Mouse (Mus musculus) megakaryocyte, embryonic 14.5 days (primary cell): Measurements from ENCODE around the gene Fggy.

Experiments
- FLI1 ChIP-seq: IDR thresholded peaks from 2 replicates; pipeline ENCODE4 v1.6.1; 2012; ENCODE audit warnings: low read length, inconsistent platforms, mixed read lengths
- GATA1 ChIP-seq: IDR thresholded peaks from 3 replicates; pipeline ENCODE4 v1.6.1; 2012; ENCODE audit warnings: mixed read lengths, low read length, inconsistent platforms, borderline replicate concordance

GRCm38 (mm10) chr4:95519975-95520642, 37.2 kb upstream of the Fggy start:
- TF ChIP-seq FLI1 (no peak), GATA1 (no peak)
